Mouse (Mus musculus) Patski (cell line): ENCODE measurements around the gene Gpat3. TPM values are rescaled to one million over a fixed set of nuclear protein-coding genes. Genes with fewer than 3 reads are reported as not detected.
A peak's percentile ranks its signal among the peaks of the same experiment; 100 is the strongest.

Experiments
- ATAC-seq: fragments of 100-300 bp; one replicate; pipeline ENCODE4 v1.8.0; 2021
- CTCF ChIA-PET: fragments of 350-600 bp; sonication (Branson Sonifier 250); formaldehyde crosslinking; loops from one replicate; lab custom pipeline; 2022; ENCODE audit warnings: inconsistent platforms; lab: Charles Lee
- POLR2A ChIA-PET: fragments of 350-600 bp; sonication (Branson Sonifier 250); formaldehyde crosslinking; loops from one replicate; lab custom pipeline; 2022; ENCODE audit warnings: antibody characterized with exemption, inconsistent platforms; lab: Charles Lee
- DNase-seq: peaks from one replicate; pipeline ENCODE4 v3.0.0-alpha.2; 2011; ENCODE audit warnings: low read depth, low spot score
- H3K27me3 ChIP-seq: fragments of 371-371 bp; one replicate; pipeline ENCODE4 v1.5.1; 2021
- CTCF ChIP-seq: fragments of 100-300 bp; IDR thresholded peaks from one replicate; pipeline ENCODE4 v1.5.1; 2021
- in situ Hi-C: fragments of 300-500 bp; cut with MboI; formaldehyde crosslinking; loops from 3 replicates; pipeline ENCODE4 v1.11.1; 2018; ENCODE audit warnings: low pct_unique_long_range_greater_than_20kb, mixed read lengths
- polyA plus RNA-seq: library from polyadenylated mRNA; unstranded; gene quantifications from one replicate; pipeline ENCODE4 v1.2.3, GENCODE M21; 2021

Gpat3 gene
- polyA plus RNA-seq, 1 experiment from 2014 or later: 11.9 TPM

DNA sequence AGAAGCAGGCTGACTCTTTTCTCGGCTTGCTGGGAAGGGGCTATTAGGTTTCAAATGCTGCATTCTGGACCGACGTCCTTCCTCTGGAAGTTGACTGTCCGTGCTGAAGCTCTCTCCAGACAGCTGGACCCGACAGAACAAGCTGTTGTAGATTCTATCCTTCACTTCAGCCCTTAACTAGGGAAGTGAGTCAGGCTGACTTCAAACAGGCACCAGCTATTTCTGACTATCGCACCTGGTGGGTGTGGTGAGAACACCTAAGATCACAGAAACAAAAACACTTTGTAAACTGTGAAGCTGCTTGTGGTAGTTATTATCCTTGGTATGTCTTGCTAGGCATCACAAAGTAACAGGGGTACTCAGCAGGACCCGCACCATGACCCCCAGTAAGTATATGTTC is 19.0 kb upstream of the Gpat3 start:
- POLR2A ChIA-PET: interaction anchor here (0.7 kb wide), 1 partner anchor 8 kb away, joined by 4 read pairs; no protein-coding TSS in a partner anchor
- ATAC-seq: no peak
- in situ Hi-C loops: loop anchor here (10.0 kb wide), 1 partner anchor 838 kb away; the partner anchor contains the start of gene Nkx6-1
- DNase-seq: no peak
- CTCF ChIA-PET: interaction anchor here (0.8 to 6.6 kb wide), 20 partner anchors 8 to 152 kb away, joined by 3 to 129 read pairs (median 6); partner anchors contain the start of genes Coq2 and Gpat3
- no peaks in the 10 kb centered on the region for H3K27me3 ChIP-seq
- no peak for TF ChIP-seq CTCF

- H3K27me3 ChIP-seq: no peaks in the 10 kb centered on the region
- no peak for TF ChIP-seq CTCF
- in situ Hi-C loops: loop anchor here (10.0 kb wide), 1 partner anchor 836 kb away; the partner anchor contains the start of gene Nkx6-1
- POLR2A ChIA-PET: interaction anchor here (0.7 kb wide), 1 partner anchor 985 kb away, joined by 3 read pairs; no protein-coding TSS in a partner anchor
- CTCF ChIA-PET: interaction anchor here (0.6 to 6.6 kb wide), 6 partner anchors 17 to 154 kb away, joined by 3 to 129 read pairs (median 18); partner anchors contain the start of genes Coq2 and Gpat3
- no peak for DNase-seq
- ATAC-seq: no peak
Measured at GRCm38 (mm10) chr5:100828701-100829100, 16.8 kb upstream of the Gpat3 start.

DNA sequence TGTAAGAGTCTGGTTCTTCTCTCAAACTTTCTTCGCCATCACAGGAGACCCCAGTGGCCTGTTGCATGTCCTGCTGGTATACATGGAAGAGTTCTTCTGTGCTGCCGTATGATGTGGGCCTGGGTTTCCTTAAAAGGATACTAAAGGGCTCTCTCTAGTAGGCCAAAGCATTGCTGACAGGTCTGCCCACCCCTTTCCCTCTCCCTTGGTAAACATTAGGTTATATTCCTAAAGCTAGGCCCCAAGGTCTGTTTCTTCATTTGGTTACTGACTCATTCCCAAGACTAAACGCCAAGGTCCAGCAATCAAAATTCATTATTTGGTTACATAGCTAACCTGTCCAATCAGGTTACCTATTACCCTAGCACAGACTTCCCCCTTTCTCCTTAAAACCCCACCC is 12.8 kb upstream of the Gpat3 start:
- no peaks in the 10 kb centered on the region for H3K27me3 ChIP-seq
- POLR2A ChIA-PET: no interaction called here
- in situ Hi-C loops: no loop called here
- ATAC-seq (no peak), DNase-seq (no peak)
- CTCF ChIA-PET: interaction anchor here (0.8 to 1.8 kb wide), 3 partner anchors 78 to 85 kb away, joined by 3 to 20 read pairs (median 6); no protein-coding TSS in a partner anchor
- TF ChIP-seq CTCF: no peak

GRCm38 (mm10) chr5:100833841-100834240 is 11.7 kb upstream of the Gpat3 start:
- CTCF ChIA-PET: interaction anchor here (0.9 to 2.2 kb wide), 4 partner anchors 8 to 83 kb away, joined by 3 to 20 read pairs (median 9); no protein-coding TSS in a partner anchor
- in situ Hi-C loops: no loop called here
- ATAC-seq: no peak
- no peak for DNase-seq
- no peaks in the 10 kb centered on the region for H3K27me3 ChIP-seq
- POLR2A ChIA-PET: interaction anchor here (0.6 to 0.7 kb wide), 2 partner anchors 8 to 161 kb away, joined by 4 to 5 read pairs; no protein-coding TSS in a partner anchor
- TF ChIP-seq CTCF: no peak

- no peak for DNase-seq
- ChIA-PET POLR2A (interaction anchor here (1.0 kb wide), 1 partner anchor 13 kb away, joined by 3 read pairs; no protein-coding TSS in a partner anchor), CTCF (interaction anchor here (0.7 to 2.2 kb wide), 3 partner anchors 10 to 126 kb away, joined by 3 to 14 read pairs (median 3); no protein-coding TSS in a partner anchor)
- ATAC-seq: no peak
- no peaks in the 10 kb centered on the region for H3K27me3 ChIP-seq
- in situ Hi-C loops: no loop called here
- TF ChIP-seq CTCF: no peak
Measured at GRCm38 (mm10) chr5:100835862-100836538, 9.5 kb upstream of the Gpat3 start.

DNA sequence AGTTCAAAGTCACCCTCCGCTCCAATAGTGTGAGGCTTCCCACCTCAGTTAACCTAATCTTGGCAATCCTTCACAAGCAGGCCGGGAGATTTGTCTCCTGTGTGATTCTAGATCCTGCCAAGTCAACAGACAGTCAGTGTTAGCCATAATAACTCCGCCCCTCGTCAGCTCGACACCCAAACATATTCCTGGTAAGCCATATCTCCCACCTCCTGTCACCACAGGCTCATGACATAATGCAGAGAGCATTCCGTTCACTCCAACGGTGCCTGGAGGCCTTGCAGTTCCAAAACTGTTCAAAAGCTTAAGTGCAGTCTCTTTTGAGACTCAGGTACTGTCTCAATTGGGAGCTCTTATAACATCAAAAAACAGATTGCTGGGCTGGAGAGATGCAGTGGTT is 7.6 kb upstream of the Gpat3 start:
- no peak for TF ChIP-seq CTCF
- peak; percentile 60 for ATAC-seq
- in situ Hi-C loops: no loop called here
- H3K27me3 ChIP-seq: no peaks in the 10 kb centered on the region
- DNase-seq: no peak
- ChIA-PET POLR2A (interaction anchor here (0.6 kb wide), 1 partner anchor 72 kb away, joined by 3 read pairs; no protein-coding TSS in a partner anchor), CTCF (interaction anchor here (2.2 kb wide), 1 partner anchor 11 kb away, joined by 8 read pairs; no protein-coding TSS in a partner anchor)

- no peak for TF ChIP-seq CTCF
- no peak for DNase-seq
- ChIA-PET POLR2A (interaction anchor here (1.3 kb wide), 1 partner anchor 67 kb away, joined by 6 read pairs; no protein-coding TSS in a partner anchor), CTCF (interaction anchor here (0.7 to 3.8 kb wide), 6 partner anchors 17 to 169 kb away, joined by 3 to 29 read pairs (median 4); partner anchors contain the start of gene Coq2)
- no peak for ATAC-seq
- no peaks in the 10 kb centered on the region for H3K27me3 ChIP-seq
- in situ Hi-C loops: no loop called here
Measured at GRCm38 (mm10) chr5:100844485-100844884, 1.0 kb upstream of the Gpat3 start.

DNA sequence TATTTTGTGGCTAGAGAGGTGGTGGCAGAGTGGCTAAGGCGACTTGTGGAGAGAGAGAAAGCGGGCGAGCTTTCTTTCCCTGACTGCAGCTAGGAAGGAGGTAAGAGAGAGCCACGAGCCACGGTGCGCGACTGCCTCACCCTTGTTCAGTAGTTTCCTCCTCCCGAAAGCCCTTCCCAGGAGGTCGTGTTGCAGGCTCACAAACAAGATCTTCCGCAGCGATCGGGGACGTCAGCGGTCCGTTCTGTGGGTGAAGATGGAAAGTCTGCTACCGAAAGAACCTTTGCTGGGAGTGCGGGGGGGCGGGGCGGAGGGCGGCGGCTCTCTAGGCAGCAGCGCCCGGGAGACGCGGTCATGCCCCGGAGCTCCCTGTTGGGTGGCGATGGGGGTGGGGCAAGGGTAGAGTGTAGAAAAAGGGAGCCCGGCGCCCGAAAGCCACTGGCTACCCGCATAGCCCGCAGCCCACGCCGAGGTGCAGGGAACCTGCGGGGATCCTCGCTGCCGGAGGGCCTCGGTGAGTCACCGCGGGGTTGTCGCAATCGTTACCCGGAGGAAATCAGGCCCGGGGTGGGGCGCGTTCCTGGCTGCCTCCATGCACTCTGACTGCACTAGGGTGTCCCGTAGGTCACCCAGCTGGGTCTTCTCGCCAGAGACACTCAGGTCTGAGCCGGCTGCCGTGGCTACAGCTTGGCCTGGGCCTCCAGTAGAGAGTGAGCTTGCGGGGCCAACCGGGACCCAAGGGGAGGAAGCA is 510 bp downstream of the Gpat3 start:
- DNase-seq (no peak), ATAC-seq (peak; percentile 93)
- in situ Hi-C loops: no loop called here
- H3K27me3 ChIP-seq: no peaks in the 10 kb centered on the region
- CTCF ChIA-PET: interaction anchor here (0.9 to 3.8 kb wide), 7 partner anchors 15 to 171 kb away, joined by 3 to 29 read pairs (median 4); partner anchors contain the start of gene Coq2
- POLR2A ChIA-PET: interaction anchor here (0.5 to 1.4 kb wide), 6 partner anchors 14 to 66 kb away, joined by 3 to 12 read pairs (median 4); partner anchors contain the start of gene Abraxas1
- TF ChIP-seq CTCF: no peak

DNA sequence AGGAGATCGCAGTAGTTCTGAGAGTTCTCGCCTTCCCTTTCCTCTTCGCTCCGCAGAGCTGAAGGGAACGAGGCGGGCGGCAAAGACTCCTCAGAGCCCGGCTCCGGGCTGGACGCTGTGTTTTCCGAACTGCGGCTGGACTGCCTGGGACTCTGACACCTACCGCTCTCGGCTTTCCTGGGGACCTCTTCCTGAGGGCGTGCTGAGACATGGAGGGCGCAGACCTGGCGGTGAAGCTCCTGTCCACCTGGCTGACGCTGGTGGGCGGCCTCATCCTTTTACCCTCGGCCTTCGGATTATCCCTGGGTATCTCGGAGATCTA is 1.0 kb downstream of the Gpat3 start:
- no peak for TF ChIP-seq CTCF
- in situ Hi-C loops: no loop called here
- H3K27me3 ChIP-seq: no peaks in the 10 kb centered on the region
- DNase-seq (no peak), ATAC-seq (no peak)
- ChIA-PET CTCF (interaction anchor here (0.8 to 3.8 kb wide), 7 partner anchors 12 to 171 kb away, joined by 3 to 29 read pairs (median 4); partner anchors contain the start of gene Coq2), POLR2A (interaction anchor here (1.4 kb wide), 1 partner anchor 26 kb away, joined by 4 read pairs; the partner anchor contains the start of gene Abraxas1)
